Mouse (Mus musculus): ENCODE measurements at regions not wholly inside any gene's neighbourhood (a gene's known extent, or its start where the extent isn't known, plus 50 kb on each side); places are given as distances from the start of the nearest gene placed in this dataset.
"Not testable (repeated sequence)": the region's sequence is repeated elsewhere in the genome, so short reads cannot be mapped to it uniquely, and the experiment has no call there.

GRCm38 (mm10) chr3:36387431-36387830, 88.3 kb downstream of the Anxa5 start:
- no peak for DNase-seq (ENCODE audit: low read depth, low spot score)

GRCm38 (mm10) chr3:36383438-36383945, 92.2 kb downstream of the Anxa5 start:
- no peak for DNase-seq (ENCODE audit: low read depth, low spot score)

- no peak for DNase-seq (ENCODE audit: low read depth, low spot score)
These were observed 94.0 kb downstream of the Anxa5 start for GRCm38 (mm10) chr3:36381621-36382193.

GRCm38 (mm10) chr3:36375722-36376121, 100.0 kb downstream of the Anxa5 start:
- no peak for DNase-seq (ENCODE audit: low read depth, low spot score)

GRCm38 (mm10) chr3:36374939-36375338, 100.8 kb downstream of the Anxa5 start:
- no peak for DNase-seq (ENCODE audit: low read depth, low spot score)

- DNase-seq (ENCODE audit: low read depth, low spot score): no peak
These were observed 114.8 kb downstream of the Anxa5 start for GRCm38 (mm10) chr3:36360933-36361332.

GRCm38 (mm10) chr3:36354201-36354600, 121.5 kb downstream of the Anxa5 start:
- not testable (repeated sequence) for DNase-seq (ENCODE audit: low read depth, low spot score)

GRCm38 (mm10) chr3:36352032-36352742, 123.5 kb downstream of the Anxa5 start:
- no peak for DNase-seq (ENCODE audit: low read depth, low spot score)

GRCm38 (mm10) chr3:36349073-36349472, 126.6 kb downstream of the Anxa5 start:
- DNase-seq (ENCODE audit: low read depth, low spot score): peak; percentile 3

- no peak for DNase-seq (ENCODE audit: low read depth, low spot score)
These were observed 118.9 kb upstream of the Qrfpr start for GRCm38 (mm10) chr3:36340889-36341533.

- no peak for DNase-seq (ENCODE audit: low read depth, low spot score)
These were observed 117.5 kb upstream of the Qrfpr start for GRCm38 (mm10) chr3:36339656-36340055.

- no peak for DNase-seq (ENCODE audit: low read depth, low spot score)
These were observed 112.2 kb upstream of the Qrfpr start for GRCm38 (mm10) chr3:36334279-36334678.

GRCm38 (mm10) chr3:36332016-36332415, 109.9 kb upstream of the Qrfpr start:
- no peak for DNase-seq (ENCODE audit: low read depth, low spot score)

- DNase-seq (ENCODE audit: low read depth, low spot score): no peak
These were observed 108.5 kb upstream of the Qrfpr start for GRCm38 (mm10) chr3:36330656-36331055.

- no peak for DNase-seq (ENCODE audit: low read depth, low spot score)
These were observed 107.5 kb upstream of the Qrfpr start for GRCm38 (mm10) chr3:36329631-36330030.

GRCm38 (mm10) chr3:36328927-36329326, 106.8 kb upstream of the Qrfpr start:
- DNase-seq (ENCODE audit: low read depth, low spot score): no peak

GRCm38 (mm10) chr3:36318635-36319034, 96.5 kb upstream of the Qrfpr start:
- DNase-seq (ENCODE audit: low read depth, low spot score): no peak

- DNase-seq (ENCODE audit: low read depth, low spot score): no peak
These were observed 89.2 kb upstream of the Qrfpr start for GRCm38 (mm10) chr3:36311337-36311736.

- no peak for DNase-seq (ENCODE audit: low read depth, low spot score)
These were observed 88.6 kb upstream of the Qrfpr start for GRCm38 (mm10) chr3:36310642-36311267.

GRCm38 (mm10) chr3:36296792-36297191, 74.7 kb upstream of the Qrfpr start:
- DNase-seq (ENCODE audit: low read depth, low spot score): no peak

- no peak for DNase-seq (ENCODE audit: low read depth, low spot score)
These were observed 69.9 kb upstream of the Qrfpr start for GRCm38 (mm10) chr3:36291971-36292370.

GRCm38 (mm10) chr3:36284066-36284465, 62.0 kb upstream of the Qrfpr start:
- no peak for DNase-seq (ENCODE audit: low read depth, low spot score)
